Mouse (Mus musculus): ENCODE data around the gene Lonp1.

DNA sequence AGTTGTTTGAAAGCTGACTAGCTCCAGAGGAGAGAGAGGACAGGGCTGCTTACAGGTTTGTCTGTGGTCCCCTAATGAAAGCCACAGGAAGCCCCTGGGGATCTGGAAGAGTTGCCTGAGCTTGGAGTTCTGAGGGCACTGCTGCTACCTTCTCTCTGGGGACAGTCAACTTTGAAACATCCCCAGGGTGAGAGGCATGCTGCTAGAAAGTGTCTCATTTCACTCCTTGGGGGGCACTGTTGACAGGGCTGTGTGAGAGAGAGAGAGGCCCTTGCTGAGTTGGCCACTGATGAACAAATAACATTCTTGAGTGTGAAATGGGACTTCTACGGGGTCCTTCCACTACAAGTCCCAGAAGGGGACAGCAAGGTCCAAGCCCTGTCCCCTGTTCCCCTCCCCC, 38.9 kb downstream of the Lonp1 start:
- TF ChIP-seq CTCF (IDR thresholded peaks at IDR 0.05; ENCODE audit: control insufficient read depth, insufficient read depth, insufficient replicate concordance, low read depth, low read length) = no peak
- TF ChIP-seq POLR2A (IDR thresholded peaks at IDR 0.05; ENCODE audit: control insufficient read depth, low read depth, low read length) = no peak
